Mouse (Mus musculus): ENCODE measurements around the gene Dip2b.
"Not testable (repeated sequence)": the region's sequence is repeated elsewhere in the genome, so short reads cannot be mapped to it uniquely, and the experiment has no call there.

The Dip2b gene

DNA sequence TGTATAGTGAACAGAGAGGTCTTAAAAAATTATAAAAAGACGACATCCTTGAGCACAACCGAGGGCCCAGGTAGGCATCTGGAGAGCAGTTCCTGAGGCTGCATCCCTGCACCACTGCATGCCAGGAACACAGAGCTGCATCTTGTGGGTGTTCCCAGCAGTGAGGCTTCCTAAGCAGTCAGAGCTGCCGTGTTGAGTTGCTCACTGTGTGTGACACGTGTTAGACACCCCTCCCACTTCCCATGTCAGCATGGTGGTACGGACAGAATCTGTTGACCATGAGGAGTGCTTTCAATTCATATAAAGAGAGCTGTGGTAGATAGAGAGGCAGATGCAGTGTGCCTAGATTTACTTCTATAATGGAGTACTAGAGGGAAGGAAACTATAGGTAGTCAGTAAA is 218.8 kb downstream of the Dip2b start:
- DNase-seq (ENCODE audit: low read depth, low spot score) = no peak

DNA sequence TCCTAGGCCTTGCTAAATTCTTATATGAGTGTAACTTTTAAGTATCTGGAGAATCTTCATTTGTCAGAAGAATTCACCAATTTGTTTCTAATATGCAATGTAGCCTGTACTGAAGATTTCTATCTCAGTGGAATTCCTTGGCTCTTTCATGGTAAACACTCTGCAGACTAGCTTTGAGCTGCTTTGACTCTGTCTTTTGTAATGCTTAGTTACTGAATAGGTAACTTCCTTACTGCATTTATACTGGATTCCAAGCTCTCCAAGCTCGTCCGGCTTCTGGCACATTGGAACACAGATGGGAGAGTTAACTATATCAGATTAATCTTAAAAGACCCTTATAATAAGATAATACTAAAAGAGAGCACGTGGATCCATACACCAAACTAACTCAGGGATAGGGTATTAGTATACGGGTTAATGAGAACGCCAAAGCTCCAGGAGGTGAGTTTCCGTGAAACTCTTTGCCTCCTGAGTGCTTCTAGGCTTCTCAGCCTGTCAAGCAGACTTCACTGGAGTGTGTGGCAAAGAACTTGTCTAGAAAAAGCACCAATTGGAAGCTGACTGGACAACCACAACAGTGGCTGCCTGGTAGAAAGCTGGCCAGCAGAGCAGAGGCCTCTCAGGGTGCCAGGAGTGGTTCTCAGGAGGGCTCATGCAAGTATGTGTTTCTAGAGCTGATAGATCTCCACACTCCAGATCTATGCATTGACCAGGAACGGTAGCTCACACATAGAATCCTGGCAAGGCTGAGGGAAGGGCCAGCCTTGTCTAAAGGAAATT is 220.4 kb downstream of the Dip2b start:
- no peak for DNase-seq (ENCODE audit: low read depth, low spot score)

DNA sequence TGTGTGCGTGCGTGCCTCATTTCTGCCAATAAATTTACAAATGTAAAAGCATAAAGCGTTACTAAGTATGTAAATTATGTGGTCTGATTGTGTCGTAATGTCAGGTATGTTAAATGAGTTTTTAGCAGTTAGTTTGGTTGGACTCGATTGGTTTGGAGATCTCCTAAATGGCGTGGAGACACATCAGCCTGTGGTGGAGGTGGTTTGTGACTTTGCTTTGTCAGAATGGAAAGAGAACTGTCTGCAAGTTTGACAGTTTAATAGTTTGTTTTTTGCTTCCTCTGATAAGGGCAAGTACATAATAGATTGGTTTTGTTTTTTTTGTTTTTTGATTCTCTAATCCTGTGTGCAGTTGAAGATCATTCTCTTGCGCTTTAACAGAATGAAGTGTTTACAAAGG is 221.9 kb downstream of the Dip2b start:
- not testable (repeated sequence) for DNase-seq (ENCODE audit: low read depth, low spot score)

DNA sequence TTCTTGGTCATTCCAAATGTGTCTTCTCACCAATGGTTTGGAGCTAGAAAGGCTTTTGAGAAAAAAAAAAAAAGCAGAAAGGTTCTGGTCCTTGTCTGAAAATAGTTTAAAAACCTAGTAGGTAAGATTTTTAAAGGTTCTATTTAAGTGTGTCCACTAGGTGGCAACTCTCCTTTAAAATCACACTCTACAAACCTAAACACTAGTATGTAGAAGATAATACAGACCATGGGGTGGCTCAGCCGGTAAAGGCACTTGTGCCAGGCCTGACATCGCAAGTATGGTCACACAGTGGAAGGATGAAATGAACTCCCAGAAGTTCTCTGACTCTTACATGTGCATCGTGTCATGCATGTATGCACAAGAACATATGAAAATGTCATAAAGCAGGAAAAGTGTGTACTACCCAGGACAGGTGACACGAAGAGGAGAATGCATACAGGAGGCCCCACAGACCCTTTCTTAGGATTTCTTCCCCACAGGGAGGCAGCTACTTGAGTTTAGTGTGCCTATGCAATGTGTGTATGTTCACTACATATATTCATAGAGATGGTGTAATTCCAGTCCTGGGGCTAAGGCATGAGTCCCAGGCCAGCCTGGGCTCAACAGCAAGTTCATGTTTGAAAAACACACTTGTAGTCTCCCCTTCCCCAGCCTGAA is 224.9 kb downstream of the Dip2b start:
- peak; percentile 63 for DNase-seq (ENCODE audit: low read depth, low spot score)

DNA sequence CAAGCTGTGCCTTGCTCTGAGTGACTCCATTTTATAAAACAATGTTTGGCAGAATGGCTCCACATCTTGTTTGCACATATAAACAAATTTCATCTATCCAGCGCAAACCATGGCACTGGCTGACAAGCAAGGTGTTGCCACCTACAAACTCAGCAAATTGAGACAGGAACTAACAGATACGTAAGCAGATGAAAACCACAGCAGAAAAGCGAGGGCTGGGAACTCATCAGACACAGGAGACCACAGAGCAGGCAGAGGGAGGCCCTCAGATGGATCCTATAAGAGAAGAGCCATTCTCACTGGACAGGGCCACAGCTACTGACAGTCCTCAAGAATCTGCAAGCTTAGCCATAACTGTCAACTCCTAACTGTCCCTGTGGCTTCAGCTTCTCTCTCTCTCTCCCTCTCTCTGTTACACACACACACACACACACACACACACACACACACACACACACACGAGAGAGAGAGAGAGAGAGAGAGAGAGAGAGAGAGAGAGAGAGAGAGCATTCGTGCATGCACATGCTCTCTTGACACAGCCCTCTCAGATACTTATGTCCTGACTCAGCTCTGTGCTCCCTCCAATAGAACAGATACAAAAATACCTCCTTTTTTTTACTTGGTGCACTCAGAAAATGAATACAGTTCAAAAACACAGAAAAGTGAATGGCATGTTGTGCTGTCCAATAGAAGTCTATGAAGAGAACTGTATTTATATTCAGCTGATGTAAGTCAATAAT is 227.3 kb downstream of the Dip2b start:
- DNase-seq (ENCODE audit: low read depth, low spot score) = no peak

DNA sequence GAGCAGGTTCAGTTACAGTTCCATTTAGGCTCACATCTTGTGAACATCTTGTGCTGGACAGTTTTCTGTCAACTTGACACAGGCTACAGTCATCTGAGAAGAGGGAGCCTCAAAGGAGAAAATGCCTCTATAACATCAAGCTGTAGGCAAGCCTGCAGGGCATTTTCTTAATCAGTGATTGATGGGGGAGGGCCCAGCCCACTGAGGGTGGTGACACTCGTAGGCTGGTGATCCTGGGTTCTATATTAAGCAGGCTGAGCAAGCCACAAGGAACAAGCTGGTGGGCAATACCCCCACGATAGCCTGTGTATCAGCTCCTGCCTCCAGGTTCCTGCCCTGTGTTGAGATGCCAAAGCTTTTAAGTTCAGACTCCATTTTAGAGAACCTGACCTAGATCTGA is 230.5 kb downstream of the Dip2b start:
- DNase-seq (ENCODE audit: low read depth, low spot score) = no peak

All from brain, adult 2 months (tissue).